Comparison of ENCODE assay signal across 8 mouse cellular contexts in the genomic region with DNA sequence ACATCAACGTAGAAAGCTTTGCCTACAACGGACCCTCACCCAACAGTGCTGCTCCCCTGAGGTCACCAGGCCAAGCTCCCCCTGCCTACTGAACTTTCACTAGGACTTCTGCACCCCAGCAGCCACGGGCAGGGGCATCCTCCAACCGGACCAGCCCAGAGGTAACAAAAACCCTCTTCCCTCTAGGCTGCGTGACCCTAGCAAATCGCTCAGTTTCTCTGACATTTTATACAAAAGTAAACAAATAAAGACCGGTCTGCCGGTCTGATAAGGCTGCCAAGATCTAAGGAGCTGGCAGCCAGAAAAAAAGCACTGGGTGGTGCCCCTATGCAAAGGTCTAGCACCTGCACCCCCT. TPM values are rescaled to one million over a fixed set of nuclear protein-coding genes. Genes with fewer than 3 reads are reported as not detected.
DNase-seq lines count a peak whose midpoint lies in the region; ATAC-seq lines count a peak whose summit lies in the region.

No protein-coding gene starts in this region.

- peak overlapping the region; percentile 100 for H3K27ac ChIP-seq in kidney, embryonic 16.5 days (ENCODE audit: low read length)
- peak overlapping the region; percentile 100 for H3K27ac ChIP-seq in forebrain, embryonic 11.5 days (ENCODE audit: low read depth, low read length)
- H3K27ac ChIP-seq in limb, embryonic 12.5 days, result peak overlapping the region; percentile 100; the same call in 1 of the 2 replicates
- peak overlapping the region; percentile 100 for H3K27ac ChIP-seq in neural tube, embryonic 15.5 days (replicated peaks)

- H3K27me3 ChIP-seq in kidney, embryonic 16.5 days (ENCODE audit: insufficient read depth, low read length), result no peaks in the 10 kb centered on the region
- no peaks in the 10 kb centered on the region for H3K27me3 ChIP-seq in forebrain, embryonic 11.5 days (ENCODE audit: control insufficient read depth, insufficient read depth, low read length)
- no peaks in the 10 kb centered on the region for H3K27me3 ChIP-seq in limb, embryonic 12.5 days
- H3K27me3 ChIP-seq in neural tube, embryonic 15.5 days (replicated peaks), result no peaks in the 10 kb centered on the region

- peaks cover 29% of the 10 kb centered on the region for H3K4me1 ChIP-seq in kidney, embryonic 16.5 days (ENCODE audit: insufficient read depth, low read length)
- peaks cover 23% of the 10 kb centered on the region for H3K4me1 ChIP-seq in forebrain, embryonic 11.5 days (replicated peaks; ENCODE audit: control insufficient read depth, insufficient read depth, low read length)
- peaks cover 40% of the 10 kb centered on the region for H3K4me1 ChIP-seq in limb, embryonic 12.5 days (replicated peaks)
- H3K4me1 ChIP-seq in neural tube, embryonic 15.5 days, result peaks cover 52% of the 10 kb centered on the region

- H3K4me2 ChIP-seq in kidney, embryonic 16.5 days (replicated peaks; ENCODE audit: low read depth, low read length), result peak overlapping the region; percentile 94
- H3K4me2 ChIP-seq in forebrain, embryonic 11.5 days (ENCODE audit: low read depth, low read length, severe bottlenecking), result peak overlapping the region; percentile 96
- H3K4me2 ChIP-seq in limb, embryonic 12.5 days, result peak overlapping the region; percentile 93
- H3K4me2 ChIP-seq in neural tube, embryonic 15.5 days, result peak overlapping the region; percentile 96

- no peaks in the 10 kb centered on the region for H3K9me3 ChIP-seq in kidney, embryonic 16.5 days (ENCODE audit: low read length)
- H3K9me3 ChIP-seq in forebrain, embryonic 11.5 days (ENCODE audit: control insufficient read depth, low read length), result no peaks in the 10 kb centered on the region
- H3K9me3 ChIP-seq in limb, embryonic 12.5 days, result no peaks in the 10 kb centered on the region
- no peaks in the 10 kb centered on the region for H3K9me3 ChIP-seq in neural tube, embryonic 15.5 days (replicated peaks)

- ATAC-seq in kidney, embryonic 16.5 days (ENCODE audit: low FRiP score, low TSS enrichment), result no peak
- ATAC-seq in forebrain, embryonic 11.5 days (replicated peaks; ENCODE audit: low FRiP score), result no peak
- ATAC-seq in limb, embryonic 12.5 days (ENCODE audit: insufficient number of reproducible peaks, insufficient read depth, low FRiP score, low TSS enrichment, low read depth), result no peak
- ATAC-seq in neural tube, embryonic 15.5 days (ENCODE audit: low FRiP score), result no peak

- 12% methylated on average over 8 of the region's 8 CpGs for WGBS in kidney, embryonic 16.5 days
- WGBS in forebrain, embryonic 11.5 days, result 3% methylated on average over 8 of the region's 8 CpGs
- 8% methylated on average over 8 of the region's 8 CpGs for WGBS in limb, embryonic 12.5 days
- WGBS in neural tube, embryonic 15.5 days, result 5% methylated on average over 8 of the region's 8 CpGs

- H3K4me3 ChIP-seq in kidney, embryonic 16.5 days (ENCODE audit: low read length), result peak overlapping the region; percentile 74
- peak overlapping the region; percentile 87 for H3K4me3 ChIP-seq in forebrain, embryonic 11.5 days (ENCODE audit: low read depth, low read length)
- H3K4me3 ChIP-seq in limb, embryonic 12.5 days (replicated peaks), result peak overlapping the region; percentile 100
- peak overlapping the region; percentile 92 for H3K4me3 ChIP-seq in neural tube, embryonic 15.5 days (replicated peaks)

- DNase-seq in kidney, postnatal 36 days, result no peak
- DNase-seq in forebrain, embryonic 11.5 days (ENCODE audit: low spot score), result no peak
- DNase-seq in frontal cortex, postnatal 14 days (ENCODE audit: low spot score in 2 of 2), result no peak
- no peak for DNase-seq in retina, postnatal 1 day
- DNase-seq in cerebellum, postnatal 14 days, result no peak

- peak overlapping the region; percentile 91 for H3K9ac ChIP-seq in kidney, embryonic 16.5 days (replicated peaks; ENCODE audit: low read length)
- H3K9ac ChIP-seq in forebrain, embryonic 11.5 days (ENCODE audit: low read length), result peak overlapping the region; percentile 100
- peak overlapping the region; percentile 100 for H3K9ac ChIP-seq in limb, embryonic 12.5 days (replicated peaks)
- peak overlapping the region; percentile 100 for H3K9ac ChIP-seq in neural tube, embryonic 15.5 days (replicated peaks)

- peaks cover 16% of the 10 kb centered on the region; the same call in 1 of the 2 replicates for H3K36me3 ChIP-seq in kidney, embryonic 16.5 days (ENCODE audit: insufficient read depth, low read length)
- peaks cover 3% of the 10 kb centered on the region for H3K36me3 ChIP-seq in forebrain, embryonic 11.5 days (ENCODE audit: control insufficient read depth, insufficient read depth, low read length)
- peaks cover 70% of the 10 kb centered on the region for H3K36me3 ChIP-seq in limb, embryonic 12.5 days
- 0 out of 2 replicates have a peak, but pooled peaks cover 3% of the 10 kb centered on the region for H3K36me3 ChIP-seq in neural tube, embryonic 15.5 days

RNA-seq across cellular contexts. Expression of a gene that starts 4.9 kb away (rescaled TPM):
- polyA plus RNA-seq in kidney, embryonic 16.5 days (2015; fragmentation: Nextera tagmentation; extraction: Ambion mirVana), result 18.2 and 20.6 TPM in 2 replicates
- polyA plus RNA-seq in forebrain, embryonic 11.5 days (2014; fragmentation: Nextera tagmentation; extraction: Ambion mirVana), result 55.2 and 55.7 TPM in 2 replicates
- 60.9 and 61.2 TPM in 2 replicates for polyA plus RNA-seq in limb, embryonic 12.5 days (2016; fragmentation: Nextera tagmentation; extraction: Ambion mirVana)
- 22.5 and 26.0 TPM in 2 replicates for polyA plus RNA-seq in neural tube, embryonic 15.5 days (2015; fragmentation: Nextera tagmentation; extraction: Ambion mirVana)
